Mouse (Mus musculus): ENCODE results near the gene Pebp1. TPM values are rescaled to one million over a fixed set of nuclear protein-coding genes. Genes with fewer than 3 reads are reported as not detected.
A peak's percentile ranks its signal among the peaks of the same experiment; 100 is the strongest.
"Not testable (repeated sequence)": the region's sequence is repeated elsewhere in the genome, so short reads cannot be mapped to it uniquely, and the experiment has no call there.

Pebp1 gene
- polyA plus RNA-seq, 1 experiment from 2014 or later: 794 TPM

DNA sequence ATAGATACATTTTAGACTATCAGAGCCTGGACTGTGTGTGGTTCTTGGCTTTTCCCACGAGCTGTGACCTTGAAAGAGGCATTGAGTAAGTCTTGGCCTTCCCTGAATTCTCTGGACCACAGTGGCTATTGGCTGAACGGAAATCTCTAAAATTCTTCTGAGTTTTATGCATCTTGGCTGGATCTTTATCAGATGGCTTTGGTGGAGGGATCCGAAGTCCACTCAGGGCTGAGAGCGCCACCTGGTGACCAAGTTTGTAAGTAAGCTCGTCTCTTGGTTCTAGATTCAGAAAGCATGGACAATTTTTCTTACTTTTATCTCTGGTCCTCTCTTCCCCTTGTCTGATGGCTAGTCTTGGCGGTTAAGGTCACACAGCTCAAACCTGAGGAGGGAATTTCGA lies 17.5 kb upstream of the Pebp1 start:
- H3K9me3 ChIP-seq (replicated peaks): no peaks in the 10 kb centered on the region
- whole genome bisulfite sequencing: 81% methylated on average over 7 of the region's 7 CpGs
- H3K4me3 ChIP-seq: no peak overlapping the region
- no peaks in the 10 kb centered on the region for H3K4me1 ChIP-seq
- no peak overlapping the region for H3K4me2 ChIP-seq (replicated peaks)
- H3K27me3 ChIP-seq: no peaks in the 10 kb centered on the region
- ATAC-seq (ENCODE audit: low FRiP score): no peak
- H3K36me3 ChIP-seq: no peaks in the 10 kb centered on the region
- no peak overlapping the region for H3K9ac ChIP-seq
- no peak overlapping the region for H3K27ac ChIP-seq

DNA sequence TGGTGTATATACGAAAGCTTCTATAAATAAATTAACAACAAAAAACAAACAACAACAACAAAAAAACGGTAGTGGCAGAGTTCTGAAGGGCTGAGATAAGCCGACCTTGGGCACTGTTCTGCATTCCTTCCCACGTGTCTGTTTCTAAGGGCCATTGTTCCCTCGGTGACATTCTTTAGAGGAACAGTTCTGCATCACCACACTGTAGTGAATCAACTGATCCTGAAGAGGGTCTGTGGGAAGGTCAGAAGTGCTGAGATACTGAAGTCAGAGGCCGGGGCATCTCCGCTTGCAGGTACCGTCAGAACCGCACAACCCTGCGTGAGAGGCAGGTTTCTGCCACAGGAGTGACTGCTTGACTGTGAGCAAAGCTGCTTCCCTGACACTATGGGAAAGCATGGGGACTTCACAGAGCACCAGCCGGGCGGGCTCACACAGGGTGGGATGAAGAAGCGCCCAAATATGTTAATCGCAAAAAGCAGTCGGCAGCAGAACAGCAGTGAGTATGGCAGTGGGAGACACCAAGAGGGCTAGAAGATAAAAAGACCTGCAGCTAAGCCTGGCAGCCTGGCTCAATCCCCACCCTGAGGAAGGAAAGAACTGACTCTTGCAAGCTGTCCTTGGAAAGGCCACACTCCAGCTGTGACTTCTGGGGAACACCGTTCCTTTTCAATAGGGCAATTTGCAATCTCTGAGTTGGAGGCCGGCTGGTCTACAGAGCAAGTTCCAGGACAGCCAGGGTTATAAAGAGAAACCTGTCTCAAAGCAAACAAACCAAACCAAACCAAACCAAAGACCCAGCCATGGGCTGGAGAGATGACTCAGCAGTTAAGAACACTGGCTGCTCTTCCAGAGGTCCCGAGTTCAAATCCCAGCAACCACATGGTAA lies 16.5 kb upstream of the Pebp1 start:
- H3K27ac ChIP-seq: no peak overlapping the region
- 41% methylated on average over 18 of the region's 18 CpGs for WGBS

DNA sequence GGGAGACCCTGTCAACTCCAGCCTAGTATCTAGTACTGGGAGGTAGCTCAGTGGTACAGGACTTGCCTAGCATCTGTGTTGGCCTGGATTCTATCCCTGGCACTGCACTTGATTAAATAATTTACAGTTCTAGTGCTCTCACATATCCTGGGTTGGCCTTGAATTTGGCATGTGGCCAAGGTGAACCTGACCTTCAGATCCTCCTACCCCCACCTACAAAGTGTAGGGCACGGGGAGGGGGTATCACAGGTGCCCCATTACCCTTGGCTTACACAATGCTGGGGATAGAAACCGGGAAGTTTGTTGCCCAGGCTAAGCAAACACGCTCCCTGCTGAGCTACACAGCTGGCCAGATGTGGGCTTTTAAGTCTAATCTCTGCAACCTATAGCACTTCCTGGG lies 15.5 kb upstream of the Pebp1 start:
- H3K4me2 ChIP-seq (replicated peaks): no peak overlapping the region
- WGBS: 71% methylated on average over 3 of the region's 3 CpGs
- H3K9ac ChIP-seq: no peak overlapping the region
- no peaks in the 10 kb centered on the region for H3K4me1 ChIP-seq
- no peak for ATAC-seq (ENCODE audit: low FRiP score)
- no peak overlapping the region for H3K4me3 ChIP-seq
- H3K36me3 ChIP-seq: no peaks in the 10 kb centered on the region
- H3K9me3 ChIP-seq (replicated peaks): no peaks in the 10 kb centered on the region
- H3K27me3 ChIP-seq: no peaks in the 10 kb centered on the region
- H3K27ac ChIP-seq: no peak overlapping the region

More for the DNA sequence above, 16.5 kb upstream of the Pebp1 start:
- no peak for ATAC-seq (ENCODE audit: low FRiP score)
- Histone ChIP-seq H3K4me1 (no peaks in the 10 kb centered on the region), H3K36me3 (no peaks in the 10 kb centered on the region), H3K9me3 (replicated peaks) (no peaks in the 10 kb centered on the region), H3K9ac (no peak overlapping the region), H3K27me3 (no peaks in the 10 kb centered on the region), H3K4me2 (replicated peaks) (no peak overlapping the region), H3K4me3 (no peak overlapping the region)

DNA sequence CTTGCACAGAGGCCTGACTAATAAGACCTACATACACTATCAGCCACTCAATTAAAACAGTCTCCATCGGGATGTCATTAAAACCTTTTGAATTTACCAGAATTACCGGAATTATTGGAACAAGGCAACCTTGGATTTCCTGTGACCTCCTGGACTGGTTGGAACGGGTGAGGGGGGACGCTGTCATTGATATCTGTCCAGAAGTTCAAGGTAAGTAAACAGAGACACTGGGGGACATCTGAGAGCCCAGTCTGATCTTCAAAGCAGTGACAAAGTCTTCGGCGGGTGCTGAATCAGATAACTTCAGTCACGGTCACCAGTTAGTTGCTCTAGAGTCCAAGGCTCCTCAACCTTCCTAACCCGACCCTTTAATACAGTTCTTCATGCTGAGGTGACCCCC lies 7.6 kb upstream of the Pebp1 start:
- no peaks in the 10 kb centered on the region for H3K9me3 ChIP-seq (replicated peaks)
- ATAC-seq (ENCODE audit: low FRiP score): no peak
- H3K27me3 ChIP-seq: no peaks in the 10 kb centered on the region
- no peak overlapping the region for H3K4me3 ChIP-seq
- H3K9ac ChIP-seq: no peak overlapping the region
- 91% methylated on average over 8 of the region's 8 CpGs for WGBS
- no peaks in the 10 kb centered on the region for H3K36me3 ChIP-seq
- H3K4me2 ChIP-seq (replicated peaks): no peak overlapping the region
- H3K4me1 ChIP-seq: no peaks in the 10 kb centered on the region
- no peak overlapping the region for H3K27ac ChIP-seq

DNA sequence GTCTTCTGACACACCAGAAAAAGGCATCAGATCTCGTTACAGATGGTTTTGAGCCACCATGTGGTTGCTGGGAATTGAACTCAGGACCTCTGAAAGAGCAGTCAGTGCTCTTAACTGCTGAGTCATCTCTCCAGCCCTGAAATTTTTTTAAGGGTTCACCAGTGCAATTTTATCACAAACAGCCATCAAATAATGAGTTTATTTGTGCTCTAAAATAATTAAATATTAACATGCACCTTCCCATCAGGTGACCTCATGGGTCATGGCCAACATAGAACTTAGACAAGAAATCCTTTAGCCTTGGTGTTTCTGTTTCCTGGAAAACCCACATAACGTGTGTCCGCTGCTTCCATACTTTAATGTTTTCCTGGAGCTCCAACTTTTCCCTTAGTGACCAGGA lies 6.4 kb upstream of the Pebp1 start:
- not testable (repeated sequence) for H3K9ac ChIP-seq; H3K4me1 ChIP-seq; H3K4me2 ChIP-seq (replicated peaks); ATAC-seq (ENCODE audit: low FRiP score); H3K9me3 ChIP-seq (replicated peaks); H3K4me3 ChIP-seq; H3K27me3 ChIP-seq; H3K27ac ChIP-seq; H3K36me3 ChIP-seq
- WGBS: 89% methylated on average over 3 of the region's 3 CpGs

DNA sequence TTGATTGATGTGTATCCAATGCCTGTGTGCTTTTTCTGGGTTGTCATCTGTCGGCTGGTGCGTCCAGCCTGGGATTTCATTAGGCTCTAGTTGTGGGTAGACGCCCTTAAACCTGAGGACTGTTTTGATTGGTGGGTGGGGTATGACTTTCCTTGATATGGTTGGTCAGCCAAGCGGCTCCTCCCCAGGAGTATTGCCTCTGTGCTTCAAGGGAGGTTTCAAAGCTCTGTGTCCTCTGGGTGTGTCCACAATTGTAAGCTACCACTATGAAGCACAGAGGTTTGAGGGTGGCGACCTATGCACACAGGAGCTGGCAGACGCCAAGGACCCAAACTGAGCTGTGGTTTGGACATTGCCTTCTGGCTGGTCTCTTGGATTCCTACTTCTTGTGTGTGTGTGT lies 5.1 kb upstream of the Pebp1 start:
- Histone ChIP-seq H3K27ac (no peak overlapping the region), H3K36me3 (no peaks in the 10 kb centered on the region), H3K4me3 (no peak overlapping the region), H3K9me3 (replicated peaks) (no peaks in the 10 kb centered on the region), H3K4me2 (replicated peaks) (no peak overlapping the region), H3K9ac (no peak overlapping the region), H3K27me3 (peaks cover 3% of the 10 kb centered on the region; the same call in 1 of the 2 replicates), H3K4me1 (peaks cover 5% of the 10 kb centered on the region)
- ATAC-seq (ENCODE audit: low FRiP score): no peak
- WGBS: 76% methylated on average over 6 of the region's 6 CpGs

DNA sequence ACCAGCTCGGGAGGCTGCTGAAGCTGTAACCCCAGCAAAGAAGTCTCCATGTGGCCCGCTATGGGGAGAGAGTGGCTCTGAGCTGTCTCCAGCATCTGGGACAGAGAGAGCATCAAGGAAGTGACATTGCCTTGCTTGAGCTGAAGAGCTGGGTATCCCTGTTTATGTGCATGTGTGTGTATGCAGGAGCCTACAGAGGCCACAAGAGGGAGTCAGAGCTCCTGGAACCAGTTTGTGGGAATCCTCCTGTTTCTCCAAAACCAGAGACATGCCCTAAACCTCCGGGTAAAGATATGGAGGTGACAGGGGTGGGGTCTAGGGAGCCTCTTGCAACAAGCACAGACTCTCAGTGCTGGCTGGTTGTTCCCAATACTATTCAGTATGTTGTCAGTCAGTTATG lies 3.9 kb upstream of the Pebp1 start:
- no peak overlapping the region for H3K9ac ChIP-seq
- peaks cover 8% of the 10 kb centered on the region for H3K4me1 ChIP-seq
- no peak for ATAC-seq (ENCODE audit: low FRiP score)
- no peaks in the 10 kb centered on the region for H3K36me3 ChIP-seq
- H3K27me3 ChIP-seq: peaks cover 3% of the 10 kb centered on the region; the same call in 1 of the 2 replicates
- H3K4me2 ChIP-seq (replicated peaks): no peak overlapping the region
- H3K4me3 ChIP-seq: no peak overlapping the region
- no peaks in the 10 kb centered on the region for H3K9me3 ChIP-seq (replicated peaks)
- 87% methylated on average over 3 of the region's 3 CpGs for WGBS
- no peak overlapping the region for H3K27ac ChIP-seq

DNA sequence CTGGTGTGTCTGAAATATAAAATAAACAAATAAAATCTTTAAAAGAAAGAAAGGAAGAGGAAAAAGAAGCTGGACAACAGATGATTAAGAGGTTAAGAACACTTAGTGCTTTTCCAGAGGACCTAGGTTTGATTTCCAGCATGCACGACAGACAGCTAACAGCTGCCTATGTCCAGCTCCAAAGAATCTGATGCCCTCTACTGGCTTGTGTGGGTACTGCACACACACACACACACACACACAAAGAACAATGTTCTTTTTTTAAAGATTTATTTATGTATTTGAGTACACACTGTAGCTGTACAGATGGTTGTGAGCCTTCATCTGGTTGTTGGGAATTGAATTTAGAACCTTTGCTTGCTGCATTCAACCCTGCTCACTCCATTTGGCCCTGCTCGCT lies 2.7 kb upstream of the Pebp1 start:
- WGBS: 100% methylated on average over 2 of the region's 2 CpGs
- Histone ChIP-seq H3K4me2 (replicated peaks) (no peak overlapping the region), H3K36me3 (peaks cover 4% of the 10 kb centered on the region; the same call in 1 of the 2 replicates), H3K4me1 (peaks cover 21% of the 10 kb centered on the region), H3K27ac (no peak overlapping the region), H3K9ac (no peak overlapping the region), H3K4me3 (no peak overlapping the region), H3K9me3 (replicated peaks) (no peaks in the 10 kb centered on the region), H3K27me3 (peaks cover 3% of the 10 kb centered on the region; the same call in 1 of the 2 replicates)
- ATAC-seq (ENCODE audit: low FRiP score): no peak

DNA sequence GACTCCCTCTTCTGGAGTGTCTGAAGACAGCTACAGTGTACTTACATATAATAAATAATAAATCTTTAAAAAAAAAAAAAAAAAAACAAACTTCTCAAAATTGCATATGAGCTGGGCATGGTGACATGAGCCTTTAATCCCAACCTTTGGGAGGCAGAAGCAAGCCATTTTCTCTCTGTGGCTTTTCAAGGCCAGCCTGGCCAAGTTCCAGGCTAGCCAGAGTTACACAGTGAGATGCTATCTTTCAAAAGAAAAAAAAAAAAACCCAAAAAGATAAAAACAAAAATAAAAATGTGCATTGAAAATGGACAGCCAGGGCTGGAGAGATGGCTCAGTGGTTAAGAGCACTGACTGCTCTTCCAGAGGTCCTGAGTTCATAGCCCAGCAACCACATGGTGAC lies 2.2 kb upstream of the Pebp1 start:
- Histone ChIP-seq H3K4me2 (replicated peaks) (no peak overlapping the region), H3K9ac (no peak overlapping the region), H3K9me3 (replicated peaks) (no peaks in the 10 kb centered on the region), H3K4me1 (peaks cover 25% of the 10 kb centered on the region), H3K36me3 (peaks cover 7% of the 10 kb centered on the region), H3K27me3 (peaks cover 3% of the 10 kb centered on the region; the same call in 1 of the 2 replicates), H3K4me3 (no peak overlapping the region), H3K27ac (no peak overlapping the region)
- no peak for ATAC-seq (ENCODE audit: low FRiP score)

DNA sequence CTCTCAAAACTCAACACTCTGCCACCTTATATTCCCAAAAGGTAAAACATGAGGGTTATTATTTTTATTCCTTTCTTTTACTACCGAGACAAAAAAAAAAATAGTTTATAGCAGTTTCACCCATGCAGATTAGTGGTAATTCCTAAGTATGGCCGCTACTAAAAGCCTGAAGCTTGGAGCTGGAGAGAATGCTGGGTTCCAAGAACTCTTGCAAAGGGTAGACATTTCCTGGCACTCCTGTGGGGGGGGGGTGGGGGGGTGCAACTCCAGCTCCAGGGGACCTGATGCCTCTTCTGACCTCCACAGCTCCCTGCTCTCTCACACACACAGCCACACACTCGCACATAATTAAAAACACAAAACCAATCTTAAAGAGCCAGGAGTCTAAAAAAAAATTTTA lies 1.1 kb downstream of the Pebp1 start:
- ATAC-seq (ENCODE audit: low FRiP score): no peak
- Histone ChIP-seq H3K27me3 (peaks cover 3% of the 10 kb centered on the region; the same call in 1 of the 2 replicates), H3K27ac (0 out of 2 replicates have a peak overlapping the region, but pooled peaks have one; percentile 75), H3K4me1 (peaks cover 33% of the 10 kb centered on the region), H3K4me2 (replicated peaks) (peak overlapping the region; percentile 76), H3K9ac (peak overlapping the region; percentile 88), H3K9me3 (replicated peaks) (no peaks in the 10 kb centered on the region), H3K36me3 (peaks cover 31% of the 10 kb centered on the region), H3K4me3 (peak overlapping the region; percentile 81)
- 41% methylated on average over 3 of the region's 3 CpGs for WGBS

DNA sequence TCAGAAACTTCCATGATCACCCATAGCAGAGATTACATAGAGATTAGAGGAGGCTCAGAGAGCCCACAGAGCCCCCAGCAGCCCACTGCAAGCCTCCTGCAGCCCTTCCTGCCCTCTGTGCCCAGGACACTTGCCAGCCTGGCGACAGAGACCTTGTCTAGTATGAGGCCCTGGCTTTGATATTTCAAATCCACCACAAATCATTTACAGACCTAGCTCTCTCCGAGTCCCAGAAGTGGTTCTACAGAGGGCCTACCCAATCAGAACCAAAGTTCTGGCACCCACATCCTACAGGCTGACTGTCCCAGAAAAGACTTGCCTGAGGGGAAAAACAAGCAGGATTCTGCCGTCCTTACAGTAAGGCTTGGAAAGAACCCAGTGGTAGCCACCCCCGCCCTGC lies 2.2 kb downstream of the Pebp1 start:
- Histone ChIP-seq H3K36me3 (peaks cover 38% of the 10 kb centered on the region), H3K9me3 (replicated peaks) (no peaks in the 10 kb centered on the region), H3K9ac (0 out of 2 replicates have a peak overlapping the region, but pooled peaks have one; percentile 88), H3K27me3 (peaks cover 3% of the 10 kb centered on the region; the same call in 1 of the 2 replicates), H3K4me1 (peaks cover 33% of the 10 kb centered on the region), H3K27ac (no peak overlapping the region), H3K4me3 (no peak overlapping the region), H3K4me2 (replicated peaks) (peak overlapping the region; percentile 76; the same call in 1 of the 2 replicates)
- no peak for ATAC-seq (ENCODE audit: low FRiP score)
- WGBS: 87% methylated on average over 4 of the region's 4 CpGs

DNA sequence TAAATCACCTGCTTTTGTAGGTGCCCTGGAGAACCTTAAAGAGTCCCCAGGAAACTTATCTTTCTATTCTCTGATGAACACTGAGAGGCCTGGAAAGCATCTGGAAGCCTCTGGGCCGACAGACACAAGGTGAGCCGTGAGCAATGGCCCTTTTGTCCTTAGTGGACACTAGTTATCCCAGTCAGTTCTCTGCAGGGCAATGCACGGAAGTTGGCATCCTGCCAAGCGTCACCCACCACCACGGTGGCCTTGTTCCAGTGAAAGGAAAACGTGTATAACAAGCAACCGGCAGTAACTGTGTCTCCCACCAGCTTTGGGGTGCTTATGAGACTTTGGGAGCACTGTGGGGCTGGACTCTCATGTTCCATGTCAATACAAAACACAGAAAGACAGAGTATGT lies 2.7 kb downstream of the Pebp1 start:
- Histone ChIP-seq H3K9ac (no peak overlapping the region), H3K27me3 (peaks cover 3% of the 10 kb centered on the region; the same call in 1 of the 2 replicates), H3K4me2 (replicated peaks) (no peak overlapping the region), H3K27ac (peak overlapping the region; percentile 52; the same call in 1 of the 2 replicates), H3K4me3 (no peak overlapping the region), H3K4me1 (peaks cover 33% of the 10 kb centered on the region), H3K36me3 (peaks cover 42% of the 10 kb centered on the region), H3K9me3 (replicated peaks) (no peaks in the 10 kb centered on the region)
- ATAC-seq (ENCODE audit: low FRiP score): no peak
- WGBS: 71% methylated on average over 7 of the region's 7 CpGs

DNA sequence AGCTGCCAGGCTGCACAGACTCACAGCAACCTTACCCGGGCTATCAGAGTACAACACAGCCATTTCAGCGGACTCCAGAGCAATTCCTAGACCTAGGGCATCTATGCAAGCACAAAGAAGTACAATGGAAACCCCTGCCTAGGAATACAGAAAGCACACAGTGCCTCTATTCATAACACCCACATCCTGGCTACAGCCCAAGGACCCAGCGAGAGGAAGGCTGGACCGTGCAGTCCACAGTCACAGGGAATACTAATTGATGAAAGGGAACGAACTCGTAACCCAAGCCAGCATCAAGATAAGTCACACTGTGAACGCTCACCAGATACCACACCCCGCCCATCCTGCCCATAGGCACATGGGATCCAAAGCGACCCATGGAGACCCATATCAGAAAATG lies 3.4 kb downstream of the Pebp1 start:
- Histone ChIP-seq H3K4me3 (no peak overlapping the region), H3K4me1 (peaks cover 33% of the 10 kb centered on the region), H3K9ac (no peak overlapping the region), H3K36me3 (peaks cover 46% of the 10 kb centered on the region), H3K27me3 (peaks cover 3% of the 10 kb centered on the region; the same call in 1 of the 2 replicates), H3K4me2 (replicated peaks) (no peak overlapping the region), H3K27ac (peak overlapping the region; percentile 52; the same call in 1 of the 2 replicates), H3K9me3 (replicated peaks) (no peaks in the 10 kb centered on the region)
- 73% methylated on average over 9 of the region's 9 CpGs for WGBS
- peak; percentile 11; the same call in 1 of the 2 replicates for ATAC-seq (ENCODE audit: low FRiP score)
